Mouse (Mus musculus) spleen, adult 18-20 months (tissue): ENCODE measurements around the gene Lsm3.
"Not testable (repeated sequence)": the region's sequence is repeated elsewhere in the genome, so short reads cannot be mapped to it uniquely, and the experiment has no call there.

ENCODE experiments used
- DNase-seq, 2 experiments: peaks; one replicate each; pipeline ENCODE4 v3.0.0; 2022; ENCODE audit warnings: mixed read lengths in 2 of 2

The Lsm3 gene

GRCm38 (mm10) chr6:91515545-91516449 is at the start of gene Lsm3, which contains the start of gene Xpc:
TSS of gene Lsm3 (plus strand) at chr6:91515928.
TSS of gene Xpc (minus strand) at chr6:91515888.
- DNase-seq = peak; percentile 96 to 99

- DNase-seq = no peak
Measured at GRCm38 (mm10) chr6:91467106-91467505, 48.6 kb upstream of the Lsm3 start.

- no peak for DNase-seq
Measured at GRCm38 (mm10) chr6:91470712-91471111, 45.0 kb upstream of the Lsm3 start.

- DNase-seq = not testable (repeated sequence)
Measured at GRCm38 (mm10) chr6:91471427-91471826, 44.3 kb upstream of the Lsm3 start.

- DNase-seq = peak in 1 of 2 experiments; percentile 16
Measured at GRCm38 (mm10) chr6:91472319-91472718, 43.4 kb upstream of the Lsm3 start.

GRCm38 (mm10) chr6:91472868-91473804 is 42.6 kb upstream of the Lsm3 start, which contains the start of the genes Chchd4 and Tmem43:
TSS of gene Chchd4 (minus strand) at chr6:91473546.
TSS of gene Tmem43 (plus strand) at chr6:91473703.
- peak; percentile 96 to 97 for DNase-seq

GRCm38 (mm10) chr6:91473805-91474440 is 41.8 kb upstream of the Lsm3 start:
- DNase-seq = no peak

GRCm38 (mm10) chr6:91474441-91475190 is 41.1 kb upstream of the Lsm3 start:
- no peak for DNase-seq

GRCm38 (mm10) chr6:91476541-91476940 is 39.2 kb upstream of the Lsm3 start:
- no peak for DNase-seq

GRCm38 (mm10) chr6:91483371-91483770 is 32.4 kb upstream of the Lsm3 start:
- no peak for DNase-seq

GRCm38 (mm10) chr6:91486736-91487453 is 28.8 kb upstream of the Lsm3 start:
- DNase-seq = no peak

- no peak for DNase-seq
Measured at GRCm38 (mm10) chr6:91488496-91489212, 27.1 kb upstream of the Lsm3 start.

GRCm38 (mm10) chr6:91489872-91490271 is 25.9 kb upstream of the Lsm3 start:
- DNase-seq = no peak

GRCm38 (mm10) chr6:91491004-91491403 is 24.7 kb upstream of the Lsm3 start:
- no peak for DNase-seq

- no peak for DNase-seq
Measured at GRCm38 (mm10) chr6:91493053-91493452, 22.7 kb upstream of the Lsm3 start.

GRCm38 (mm10) chr6:91494526-91494925 is 21.2 kb upstream of the Lsm3 start:
- no peak for DNase-seq

- DNase-seq = no peak
Measured at GRCm38 (mm10) chr6:91503302-91503701, 12.4 kb upstream of the Lsm3 start.

- no peak for DNase-seq
Measured at GRCm38 (mm10) chr6:91506036-91506435, 9.7 kb upstream of the Lsm3 start.

GRCm38 (mm10) chr6:91508041-91508440 is 7.7 kb upstream of the Lsm3 start:
- no peak for DNase-seq

- DNase-seq = peak; percentile 53 to 78
Measured at GRCm38 (mm10) chr6:91509326-91509725, 6.4 kb upstream of the Lsm3 start.
